Mouse (Mus musculus) adipocyte (in vitro differentiated cells): ENCODE measurements around the gene 1700001C02Rik.

Experiments used
- DNase-seq: peaks from one replicate; pipeline ENCODE4 v3.0.0-alpha.2; 2016; ENCODE audit warnings: low spot score

Gene 1700001C02Rik

GRCm38 (mm10) chr5:30465861-30466260 is at the start of gene 1700001C02Rik:
TSS of gene 1700001C02Rik (plus strand) at chr5:30466047.
- no peak for DNase-seq

GRCm38 (mm10) chr5:30416665-30417064 is 49.2 kb upstream of the 1700001C02Rik start:
- no peak for DNase-seq

GRCm38 (mm10) chr5:30423121-30423520 is 42.7 kb upstream of the 1700001C02Rik start:
- no peak for DNase-seq

GRCm38 (mm10) chr5:30423572-30424244 is 42.1 kb upstream of the 1700001C02Rik start:
- DNase-seq: peak; percentile 70

GRCm38 (mm10) chr5:30427406-30427805 is 38.4 kb upstream of the 1700001C02Rik start:
- DNase-seq: no peak

- DNase-seq: no peak
These were observed 26.9 kb upstream of the 1700001C02Rik start for GRCm38 (mm10) chr5:30438931-30439330.

- DNase-seq: no peak
These were observed 25.4 kb upstream of the 1700001C02Rik start for GRCm38 (mm10) chr5:30440308-30440906.

- peak; percentile 37 for DNase-seq
These were observed 23.7 kb upstream of the 1700001C02Rik start for GRCm38 (mm10) chr5:30442196-30442595.

GRCm38 (mm10) chr5:30444327-30444895 is 21.4 kb upstream of the 1700001C02Rik start:
- DNase-seq: no peak

GRCm38 (mm10) chr5:30456056-30456455 is 9.8 kb upstream of the 1700001C02Rik start:
- DNase-seq: no peak

GRCm38 (mm10) chr5:30460155-30460554 is 5.7 kb upstream of the 1700001C02Rik start:
- DNase-seq: no peak

- no peak for DNase-seq
These were observed 4.0 kb upstream of the 1700001C02Rik start, which contains the start of gene Otof for GRCm38 (mm10) chr5:30461821-30462220. TSS of gene Otof (minus strand) at chr5:30461932.

- DNase-seq: no peak
These were observed 468 bp downstream of the 1700001C02Rik start for GRCm38 (mm10) chr5:30466315-30466714.

GRCm38 (mm10) chr5:30470454-30470853 is 4.6 kb downstream of the 1700001C02Rik start:
- DNase-seq: no peak

- no peak for DNase-seq
These were observed 6.3 kb downstream of the 1700001C02Rik start for GRCm38 (mm10) chr5:30472148-30472547.

- DNase-seq: no peak
These were observed 10.7 kb downstream of the 1700001C02Rik start for GRCm38 (mm10) chr5:30476534-30476933.

GRCm38 (mm10) chr5:30482319-30482718 is 16.5 kb downstream of the 1700001C02Rik start:
- peak; percentile 89 for DNase-seq

- no peak for DNase-seq
These were observed 17.7 kb downstream of the 1700001C02Rik start for GRCm38 (mm10) chr5:30483533-30483932.

GRCm38 (mm10) chr5:30484591-30484990 is 18.7 kb downstream of the 1700001C02Rik start:
- peak; percentile 8 for DNase-seq

- DNase-seq: no peak
These were observed 19.3 kb downstream of the 1700001C02Rik start for GRCm38 (mm10) chr5:30485136-30485535.

- no peak for DNase-seq
These were observed 24.4 kb downstream of the 1700001C02Rik start for GRCm38 (mm10) chr5:30490215-30490614.

- DNase-seq: no peak
These were observed 25.0 kb downstream of the 1700001C02Rik start for GRCm38 (mm10) chr5:30490845-30491244.

- no peak for DNase-seq
These were observed 27.9 kb downstream of the 1700001C02Rik start for GRCm38 (mm10) chr5:30493723-30494122.
